Mouse (Mus musculus) liver, embryonic 14.5 days (tissue): ENCODE measurements at regions not wholly inside any gene's neighbourhood (a gene's known extent, or its start where the extent isn't known, plus 50 kb on each side); places are given as distances from the start of the nearest gene placed in this dataset.

ENCODE experiments used
- CTCF ChIP-seq: IDR thresholded peaks from 2 replicates; pipeline ENCODE4 v1.5.1; 2016; ENCODE audit warnings: antibody characterized with exemption, low read depth, control low read depth
- EP300 ChIP-seq: IDR thresholded peaks from 2 replicates; pipeline ENCODE4 v1.6.1; 2016; ENCODE audit warnings: antibody characterized with exemption, low read depth

GRCm38 (mm10) chr4:9060221-9060620, 821.4 kb upstream of the Car8 start:
- no peak for TF ChIP-seq CTCF
- no peak for TF ChIP-seq EP300
